Mouse (Mus musculus) megakaryocyte, embryonic 14.5 days (primary cell): ENCODE results near the gene Gpi1.

Experiments
- FLI1 ChIP-seq: IDR thresholded peaks from 2 replicates; pipeline ENCODE4 v1.6.1; 2012; ENCODE audit warnings: low read length, inconsistent platforms, mixed read lengths
- GATA1 ChIP-seq: IDR thresholded peaks from 3 replicates; pipeline ENCODE4 v1.6.1; 2012; ENCODE audit warnings: mixed read lengths, low read length, inconsistent platforms, borderline replicate concordance

GRCm38 (mm10) chr7:34200829-34201228, 29.3 kb downstream of the Gpi1 start:
- TF ChIP-seq GATA1 (no peak), FLI1 (no peak)
